Mouse (Mus musculus) adrenal gland, adult 2 months (tissue): ENCODE results near the gene Lrrc55. TPM values are rescaled to one million over a fixed set of nuclear protein-coding genes. Genes with fewer than 3 reads are reported as not detected.
A peak's percentile ranks its signal among the peaks of the same experiment; 100 is the strongest.
"Not testable (repeated sequence)": the region's sequence is repeated elsewhere in the genome, so short reads cannot be mapped to it uniquely, and the experiment has no call there.

Experiments used
- DNase-seq: peaks from one replicate; pipeline ENCODE4 v3.0.0; 2021
- long read RNA-seq: library from polyadenylated mRNA; stranded (forward); transcript quantifications from one replicate; pipeline ENCODE4 v2.0.0, GENCODE M21; 2021
- polyA plus RNA-seq: library from polyadenylated mRNA; depleted of rRNA; stranded (reverse); fragments of >200 nt; gene quantifications from 2 replicates; pipeline ENCODE4 v1.2.3, GENCODE M21; 2012; rRNA removed
- total RNA-seq, 2 experiments: library from RNA; stranded (reverse); gene quantifications; 2 replicates each; pipeline ENCODE4 v1.2.3; 2021

The Lrrc55 gene
- total RNA-seq (10 to 100 TPM; 17.0 to 18.2 TPM), polyA plus RNA-seq (13.2 and 14.3 TPM in 2 replicates)
- long read RNA-seq, partial matches to known transcripts, result 0 of 1 reads
- long read RNA-seq, other reads (novel, unspliced or antisense), result 1 of 1 reads

DNA sequence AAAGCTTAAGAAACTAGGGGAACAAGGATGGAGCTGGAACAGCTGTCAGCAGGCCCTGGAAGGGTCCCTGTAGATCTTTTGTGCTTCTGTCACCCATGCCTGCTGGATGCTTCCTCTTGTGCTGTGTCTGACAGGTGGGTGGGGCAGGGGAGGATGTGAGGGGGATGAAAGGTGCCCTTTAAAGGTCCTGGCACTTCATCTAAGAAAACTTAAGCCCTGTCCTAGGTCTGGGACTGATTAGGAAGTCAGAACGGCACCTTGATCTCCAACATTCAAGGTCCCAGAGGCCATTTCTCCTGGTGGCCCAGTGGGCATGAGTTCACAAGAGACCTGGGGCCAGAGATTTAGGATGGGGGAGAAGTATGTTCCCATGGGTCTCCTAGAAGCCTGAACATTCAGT lies at the start of gene Lrrc55:
Gene Lrrc55, minus strand, starts transcription at position 297 of the 400 bp plus-strand sequence.
- DNase-seq, result peak; percentile 62

- peak; percentile 88 for DNase-seq
These were observed 49.6 kb upstream of the Lrrc55 start for GRCm38 (mm10) chr2:85246506-85247082.

- DNase-seq, result no peak
These were observed 48.7 kb upstream of the Lrrc55 start for GRCm38 (mm10) chr2:85245737-85246136.

GRCm38 (mm10) chr2:85238068-85238667 lies 41.2 kb upstream of the Lrrc55 start:
- no peak for DNase-seq

GRCm38 (mm10) chr2:85237231-85237630 lies 40.2 kb upstream of the Lrrc55 start:
- DNase-seq, result not testable (repeated sequence)

- DNase-seq, result no peak
These were observed 33.9 kb upstream of the Lrrc55 start for GRCm38 (mm10) chr2:85230771-85231511.

- no peak for DNase-seq
These were observed 32.6 kb upstream of the Lrrc55 start for GRCm38 (mm10) chr2:85229606-85230005.

DNA sequence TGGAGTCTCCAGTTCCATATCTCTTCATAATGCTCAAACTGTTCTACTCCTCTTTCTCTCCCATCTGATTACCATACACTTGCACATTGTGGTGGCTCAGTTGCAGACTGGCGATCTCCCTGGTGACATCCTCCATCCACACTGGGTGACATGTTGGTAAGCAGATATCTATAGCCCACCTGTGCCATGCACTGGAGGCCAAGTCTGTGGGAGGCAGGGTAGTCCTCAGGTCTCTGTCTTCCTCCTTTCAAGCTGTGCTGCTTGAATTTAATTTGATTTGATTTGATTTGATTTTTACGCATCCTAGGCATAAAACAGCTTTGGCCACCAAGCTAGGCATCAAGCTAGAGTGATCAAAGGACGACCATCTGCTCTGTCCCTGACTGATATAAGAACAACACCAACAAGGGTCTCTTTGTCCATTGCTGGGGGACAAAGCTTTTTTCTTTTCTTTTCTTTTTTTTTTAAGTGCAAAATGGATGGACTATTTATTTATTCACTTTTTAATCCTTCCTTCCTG lies 30.9 kb upstream of the Lrrc55 start:
- no peak for DNase-seq

- no peak for DNase-seq
These were observed 27.5 kb upstream of the Lrrc55 start for GRCm38 (mm10) chr2:85224221-85225179.

DNA sequence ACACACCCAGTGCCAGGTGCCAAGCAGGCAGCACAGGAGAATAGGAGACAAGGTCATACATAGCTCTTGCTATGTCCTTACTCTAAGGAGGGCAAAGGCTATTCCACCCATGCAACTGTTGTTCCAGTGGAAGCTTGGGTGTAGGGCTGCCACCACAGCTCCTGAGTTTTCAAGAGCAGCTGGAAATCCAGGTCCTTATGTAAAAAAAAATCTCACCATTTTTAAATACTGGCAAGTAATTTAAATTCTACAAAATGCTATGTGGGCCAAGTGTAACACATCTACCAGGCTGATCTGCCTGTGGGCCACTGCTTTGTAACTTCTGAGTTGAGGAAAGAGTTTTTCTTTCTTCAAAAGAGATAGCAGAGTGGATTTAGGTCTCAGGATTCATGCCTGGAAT lies 19.6 kb upstream of the Lrrc55 start:
- DNase-seq, result no peak

GRCm38 (mm10) chr2:85213746-85214145 lies 16.7 kb upstream of the Lrrc55 start:
- DNase-seq, result no peak

- DNase-seq, result no peak
These were observed 12.3 kb upstream of the Lrrc55 start for GRCm38 (mm10) chr2:85209301-85209700.

GRCm38 (mm10) chr2:85205170-85205569 lies 8.2 kb upstream of the Lrrc55 start:
- no peak for DNase-seq

DNA sequence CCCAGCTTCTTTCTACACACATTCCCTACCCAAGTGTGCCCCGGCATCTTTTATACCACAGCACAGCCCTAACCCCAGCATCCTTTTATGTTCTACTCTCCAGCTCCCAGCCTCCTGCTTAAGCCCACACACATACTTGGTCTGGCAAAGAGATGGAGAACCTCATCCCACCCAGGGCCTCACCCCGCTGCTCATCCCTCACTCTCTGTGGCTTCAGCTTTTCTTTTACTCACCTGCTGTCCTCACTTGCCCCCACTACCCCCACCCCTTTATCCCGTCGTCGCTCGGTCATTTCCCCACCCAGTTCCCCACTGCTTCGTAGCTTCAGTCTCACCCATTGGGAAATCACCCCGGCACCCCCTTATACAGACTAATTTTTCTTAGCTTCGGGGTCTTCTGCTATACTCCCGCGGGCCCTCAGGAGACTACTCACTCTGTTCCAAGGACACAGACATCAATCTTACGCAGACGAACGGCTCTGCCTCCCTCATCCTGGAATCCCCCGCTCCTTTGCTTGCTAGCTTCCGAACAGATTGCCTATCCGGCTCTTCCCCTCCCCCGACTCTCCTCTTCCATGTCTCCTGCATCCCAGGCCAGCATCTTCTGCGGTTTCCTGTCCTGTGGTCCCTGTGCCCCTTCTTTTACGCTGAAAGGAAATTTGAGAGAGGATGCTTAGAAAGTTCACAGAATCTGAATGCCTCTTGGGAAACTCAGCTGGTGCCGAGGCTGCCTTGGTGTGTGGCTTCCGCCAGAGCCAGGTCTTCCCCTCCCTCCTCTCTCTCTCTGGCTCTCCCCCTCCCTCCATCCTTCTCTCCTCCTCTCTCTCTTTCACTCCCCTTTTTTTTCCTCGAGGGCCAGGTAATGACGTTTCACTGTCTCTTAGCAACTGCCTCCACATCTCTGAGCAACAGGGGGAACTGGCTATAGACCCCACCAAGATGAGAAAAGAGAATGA lies 1.3 kb upstream of the Lrrc55 start:
- DNase-seq, result peak; percentile 39

DNA sequence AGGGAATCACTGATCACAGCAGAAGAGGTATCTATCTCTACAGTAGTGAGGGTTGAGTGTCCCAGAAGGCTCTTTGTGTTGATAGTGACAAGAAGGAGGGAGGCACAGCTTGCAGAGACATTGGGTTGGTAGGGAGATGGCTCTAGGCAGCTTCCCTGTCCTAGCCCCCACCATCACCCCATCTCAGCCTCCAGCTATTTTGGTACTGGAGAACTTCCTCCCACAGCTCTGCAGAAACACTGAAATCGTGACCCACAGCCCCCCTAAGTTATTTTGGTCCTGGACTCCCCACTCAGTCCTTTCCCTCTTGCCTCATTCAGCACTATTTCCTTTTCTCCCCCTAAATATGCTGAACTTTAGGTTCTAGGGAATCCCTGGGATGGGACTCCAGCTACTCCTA lies 2.4 kb downstream of the Lrrc55 start:
- no peak for DNase-seq

DNA sequence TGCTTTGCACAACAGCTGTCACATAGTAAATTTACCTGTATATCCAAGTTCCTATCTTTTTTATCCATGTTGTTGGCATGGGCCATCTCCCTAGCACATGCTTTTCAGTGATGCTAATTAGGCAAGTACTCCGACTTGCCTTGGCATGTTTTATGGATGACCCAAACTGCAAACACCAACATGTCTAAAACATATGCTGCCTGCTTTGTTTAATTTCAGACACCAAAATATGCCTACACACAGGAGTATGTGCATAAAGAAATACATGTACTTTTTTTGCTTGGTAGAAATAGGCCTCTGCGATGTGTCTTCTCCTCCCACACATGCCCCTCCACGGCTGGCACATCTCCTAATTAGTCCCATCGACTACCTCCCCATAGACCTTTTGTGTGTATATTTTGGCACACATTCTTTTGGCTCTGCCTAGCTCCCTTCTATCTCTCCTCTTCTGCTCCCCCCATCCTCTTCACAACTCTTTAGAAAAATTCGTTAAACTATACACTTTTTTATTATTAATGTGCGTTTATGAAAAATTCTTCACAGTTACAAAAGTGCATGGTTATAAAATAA lies 9.3 kb downstream of the Lrrc55 start:
- no peak for DNase-seq

DNA sequence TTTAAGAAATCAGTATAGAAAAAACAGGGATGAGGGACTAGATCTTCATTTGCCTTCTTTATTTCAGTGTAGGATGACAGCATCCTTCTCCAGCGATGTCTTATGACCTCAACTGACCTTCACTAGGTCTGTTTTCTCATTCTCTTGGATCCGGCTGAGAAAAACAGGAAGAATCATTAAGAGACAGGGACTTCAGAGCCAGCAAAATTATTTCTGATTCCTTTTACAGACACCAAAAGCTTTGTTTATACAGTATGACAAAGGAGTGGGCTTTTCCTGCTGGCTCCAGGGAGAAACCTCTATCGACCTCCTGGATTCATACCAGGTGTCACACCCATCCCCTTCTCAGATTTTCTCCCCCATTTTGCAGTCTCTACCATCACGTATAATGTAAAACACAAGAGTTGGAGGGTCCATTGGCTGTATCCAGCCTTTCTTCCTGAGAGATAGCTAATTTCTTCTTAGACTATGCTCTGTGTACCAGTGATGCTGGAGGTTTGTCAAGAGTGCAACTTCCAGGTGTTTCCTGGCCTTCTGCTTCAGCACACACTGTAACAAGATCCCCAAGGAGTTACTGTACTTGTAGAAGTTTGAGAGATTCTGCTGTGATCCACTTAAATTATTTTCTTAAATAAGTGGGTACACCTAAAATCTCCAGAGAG lies 18.7 kb downstream of the Lrrc55 start:
- no peak for DNase-seq

GRCm38 (mm10) chr2:85173545-85173944 lies 23.5 kb downstream of the Lrrc55 start:
- no peak for DNase-seq

DNA sequence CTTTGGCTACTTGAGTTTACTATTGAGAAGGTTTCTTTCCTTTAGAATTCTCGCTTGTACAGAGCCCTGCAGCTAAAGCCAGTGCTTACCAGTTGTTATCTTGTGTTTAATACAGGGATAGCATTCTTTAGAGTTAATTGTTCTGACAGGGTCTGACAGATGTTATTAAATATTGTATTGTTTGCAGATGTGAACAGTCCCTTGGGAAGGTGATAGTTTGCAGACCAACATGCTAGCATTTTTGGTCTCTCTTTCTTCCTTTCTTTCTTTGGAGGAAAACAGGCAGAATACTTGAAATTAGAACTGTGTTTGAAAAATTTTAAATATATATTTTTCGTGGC lies 24.3 kb downstream of the Lrrc55 start:
- no peak for DNase-seq
